In the genomic region with DNA sequence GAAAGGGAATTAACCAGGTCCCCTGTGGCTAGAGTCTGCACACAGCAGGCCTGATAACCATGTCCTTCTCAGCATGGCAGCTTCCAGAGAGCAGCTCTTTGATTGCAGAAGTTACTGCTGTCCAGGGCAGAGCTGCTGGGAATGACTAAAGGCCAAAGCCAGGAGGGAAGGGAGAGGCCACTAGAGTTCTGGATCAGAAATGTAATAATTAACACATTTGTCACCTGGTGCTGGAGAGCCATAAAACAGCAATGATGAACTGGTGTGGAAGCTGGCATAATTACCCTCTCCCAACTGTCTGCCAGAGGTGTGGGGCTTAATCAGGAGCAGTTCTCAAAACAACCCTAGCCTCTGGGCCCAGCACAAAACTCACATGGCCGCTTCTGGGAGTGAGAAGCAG, we compare ENCODE assay signal across 25 mouse cellular contexts.
DNase-seq lines count a peak whose midpoint lies in the region; ATAC-seq lines count a peak whose summit lies in the region.
"Had no signal": no experiment of that assay in that cellular context is flagged by ENCODE, and none has a peak within 500 bp of the region (broad histone marks: within the 10 kb centered on the region; RNA-seq: fewer than 3 reads in every experiment).

No protein-coding gene starts in this region.

- H3K27me3 ChIP-seq in hindbrain, embryonic 10.5 days (ENCODE audit: insufficient read depth, poor library complexity, severe bottlenecking) = no peaks in the 10 kb centered on the region
- no peaks in the 10 kb centered on the region for H3K27me3 ChIP-seq in hindbrain, embryonic 11.5 days (ENCODE audit: control insufficient read depth, insufficient read depth, low read length)
- no peaks in the 10 kb centered on the region for H3K27me3 ChIP-seq in kidney, embryonic 15.5 days
- no peaks in the 10 kb centered on the region for H3K27me3 ChIP-seq in kidney, embryonic 14.5 days (ENCODE audit: control insufficient read depth, insufficient read depth, low read length)
- H3K27me3 ChIP-seq in intestine, embryonic 15.5 days (replicated peaks) = no peaks in the 10 kb centered on the region
- no peaks in the 10 kb centered on the region for H3K27me3 ChIP-seq in limb, embryonic 11.5 days (ENCODE audit: control insufficient read depth, insufficient read depth, low read length)
- H3K27me3 ChIP-seq: embryonic facial prominence, embryonic 15.5 days; forebrain, embryonic 13.5 days; limb, embryonic 13.5 days; liver, embryonic 12.5 days; neural tube, embryonic 12.5 days had no signal

- no peak overlapping the region for H3K9ac ChIP-seq in hindbrain, embryonic 11.5 days (ENCODE audit: low read depth, low read length)
- H3K9ac ChIP-seq in kidney, embryonic 15.5 days = no peak overlapping the region
- H3K9ac ChIP-seq in kidney, embryonic 14.5 days (ENCODE audit: low read depth, low read length) = no peak overlapping the region
- H3K9ac ChIP-seq in intestine, embryonic 15.5 days = no peak overlapping the region
- no peak overlapping the region for H3K9ac ChIP-seq in limb, embryonic 11.5 days (ENCODE audit: low read length)
- H3K9ac ChIP-seq: embryonic facial prominence, embryonic 15.5 days; forebrain, embryonic 13.5 days; limb, embryonic 13.5 days; liver, embryonic 12.5 days; liver, postnatal 0 days; neural tube, embryonic 12.5 days had no signal

- H3K27ac ChIP-seq in hindbrain, embryonic 10.5 days = 0 out of 2 replicates have a peak overlapping the region, but pooled peaks have one; percentile 16
- H3K27ac ChIP-seq in hindbrain, embryonic 11.5 days (ENCODE audit: low read depth, low read length) = no peak overlapping the region
- no peak overlapping the region for H3K27ac ChIP-seq in kidney, embryonic 15.5 days
- no peak overlapping the region for H3K27ac ChIP-seq in kidney, embryonic 14.5 days (ENCODE audit: low read depth, low read length)
- H3K27ac ChIP-seq in intestine, embryonic 15.5 days = no peak overlapping the region
- H3K27ac ChIP-seq in limb, embryonic 11.5 days (replicated peaks; ENCODE audit: low read depth, low read length) = no peak overlapping the region
- H3K27ac ChIP-seq: embryonic facial prominence, embryonic 10.5 days; embryonic facial prominence, embryonic 15.5 days; forebrain, embryonic 13.5 days; hindbrain, postnatal 0 days; limb, embryonic 13.5 days; liver, embryonic 12.5 days; neural tube, embryonic 12.5 days had no signal

- no peak for ATAC-seq in hindbrain, embryonic 11.5 days (ENCODE audit: low FRiP score)
- 0 out of 2 replicates have a peak, but pooled peaks have one; percentile 29 for ATAC-seq in kidney, embryonic 15.5 days (replicated peaks; ENCODE audit: low FRiP score)
- ATAC-seq in kidney, embryonic 14.5 days (ENCODE audit: low FRiP score, low TSS enrichment) = no peak
- ATAC-seq in intestine, embryonic 15.5 days = 0 out of 2 replicates have a peak, but pooled peaks have one; percentile 47
- ATAC-seq in limb, embryonic 11.5 days (ENCODE audit: insufficient number of reproducible peaks, low FRiP score, low TSS enrichment, low read depth) = no peak
- ATAC-seq: forebrain, embryonic 13.5 days; hindbrain, postnatal 0 days; liver, embryonic 12.5 days; liver, postnatal 0 days; midbrain, embryonic 16.5 days had no signal

- no peak overlapping the region for H3K4me3 ChIP-seq in hindbrain, embryonic 10.5 days
- H3K4me3 ChIP-seq in hindbrain, embryonic 11.5 days (ENCODE audit: low read depth, low read length) = no peak overlapping the region
- no peak overlapping the region for H3K4me3 ChIP-seq in kidney, embryonic 15.5 days (replicated peaks)
- H3K4me3 ChIP-seq in kidney, embryonic 14.5 days (ENCODE audit: low read length) = no peak overlapping the region
- no peak overlapping the region for H3K4me3 ChIP-seq in intestine, embryonic 15.5 days (replicated peaks)
- no peak overlapping the region for H3K4me3 ChIP-seq in limb, embryonic 11.5 days (ENCODE audit: low read depth, low read length)
- H3K4me3 ChIP-seq: embryonic facial prominence, embryonic 10.5 days; embryonic facial prominence, embryonic 15.5 days; forebrain, embryonic 13.5 days; limb, embryonic 13.5 days; liver, embryonic 12.5 days; neural tube, embryonic 12.5 days had no signal

- DNase-seq in hindbrain, embryonic 10.5 days (ENCODE audit: low spot score) = no peak
- no peak for DNase-seq in hindbrain, embryonic 11.5 days (ENCODE audit: low spot score)
- DNase-seq in limb, embryonic 11.5 days (ENCODE audit: low spot score) = peak; percentile 33
- no peak for DNase-seq in gastrocnemius, postnatal 14 days
- DNase-seq: adrenal gland, postnatal 14 days; cerebellum, adult 11-12 months; cerebellum, postnatal 10 days; gastrocnemius, postnatal 25 days; heart, adult 18-20 months; heart, postnatal 4 days; liver, postnatal 0 days; lung, postnatal 36 days had no signal

- intact Hi-C loops in gastrocnemius, postnatal 14 days (cut with DNase I; ENCODE audit: low total_unique reads) = no loop called here

- no peak overlapping the region for H3K4me2 ChIP-seq in hindbrain, embryonic 11.5 days (replicated peaks; ENCODE audit: low read depth, low read length)
- H3K4me2 ChIP-seq in kidney, embryonic 15.5 days = no peak overlapping the region
- H3K4me2 ChIP-seq in kidney, embryonic 14.5 days (replicated peaks; ENCODE audit: low read depth, low read length) = no peak overlapping the region
- H3K4me2 ChIP-seq in intestine, embryonic 15.5 days (replicated peaks) = no peak overlapping the region
- H3K4me2 ChIP-seq in limb, embryonic 11.5 days (ENCODE audit: low read depth, severe bottlenecking) = no peak overlapping the region
- H3K4me2 ChIP-seq: embryonic facial prominence, embryonic 15.5 days; forebrain, embryonic 13.5 days; heart, embryonic 11.5 days; limb, embryonic 13.5 days; liver, embryonic 12.5 days; midbrain, embryonic 11.5 days; neural tube, embryonic 12.5 days had no signal

- 62% methylated on average over 1 of the region's 1 CpGs for WGBS in hindbrain, embryonic 10.5 days
- WGBS in hindbrain, embryonic 11.5 days = 55% methylated on average over 1 of the region's 1 CpGs
- WGBS in kidney, embryonic 15.5 days = 71% methylated on average over 1 of the region's 1 CpGs
- WGBS in kidney, embryonic 14.5 days = 48% methylated on average over 1 of the region's 1 CpGs
- WGBS in intestine, embryonic 15.5 days = 61% methylated on average over 1 of the region's 1 CpGs
- WGBS in limb, embryonic 11.5 days = 33% methylated on average over 1 of the region's 1 CpGs

- H3K36me3 ChIP-seq in hindbrain, embryonic 10.5 days = no peaks in the 10 kb centered on the region
- no peaks in the 10 kb centered on the region for H3K36me3 ChIP-seq in hindbrain, embryonic 11.5 days (ENCODE audit: control insufficient read depth, insufficient read depth, low read length)
- no peaks in the 10 kb centered on the region for H3K36me3 ChIP-seq in kidney, embryonic 15.5 days
- H3K36me3 ChIP-seq in kidney, embryonic 14.5 days (ENCODE audit: control insufficient read depth, insufficient read depth, low read length) = no peaks in the 10 kb centered on the region
- no peaks in the 10 kb centered on the region for H3K36me3 ChIP-seq in intestine, embryonic 15.5 days
- no peaks in the 10 kb centered on the region for H3K36me3 ChIP-seq in limb, embryonic 11.5 days (ENCODE audit: control insufficient read depth, insufficient read depth, low read length)
- H3K36me3 ChIP-seq: embryonic facial prominence, embryonic 10.5 days; embryonic facial prominence, embryonic 15.5 days; limb, embryonic 13.5 days; liver, embryonic 12.5 days; neural tube, embryonic 12.5 days had no signal

- no peaks in the 10 kb centered on the region for H3K9me3 ChIP-seq in hindbrain, embryonic 10.5 days
- no peaks in the 10 kb centered on the region for H3K9me3 ChIP-seq in hindbrain, embryonic 11.5 days (ENCODE audit: control insufficient read depth, low read length)
- H3K9me3 ChIP-seq in kidney, embryonic 15.5 days (replicated peaks) = no peaks in the 10 kb centered on the region
- no peaks in the 10 kb centered on the region for H3K9me3 ChIP-seq in kidney, embryonic 14.5 days (ENCODE audit: control insufficient read depth, low read length)
- H3K9me3 ChIP-seq in intestine, embryonic 15.5 days = no peaks in the 10 kb centered on the region
- no peaks in the 10 kb centered on the region for H3K9me3 ChIP-seq in limb, embryonic 11.5 days (ENCODE audit: control insufficient read depth, low read length)
- H3K9me3 ChIP-seq: embryonic facial prominence, embryonic 10.5 days; embryonic facial prominence, embryonic 15.5 days; forebrain, embryonic 13.5 days; limb, embryonic 13.5 days; liver, embryonic 12.5 days; neural tube, embryonic 12.5 days had no signal

- peaks cover 5% of the 10 kb centered on the region; the same call in 1 of the 2 replicates for H3K4me1 ChIP-seq in hindbrain, embryonic 10.5 days (replicated peaks)
- no peaks in the 10 kb centered on the region for H3K4me1 ChIP-seq in hindbrain, embryonic 11.5 days (replicated peaks; ENCODE audit: control insufficient read depth, insufficient read depth, low read length)
- H3K4me1 ChIP-seq in kidney, embryonic 15.5 days = no peaks in the 10 kb centered on the region
- 0 out of 2 replicates have a peak, but pooled peaks cover 4% of the 10 kb centered on the region for H3K4me1 ChIP-seq in kidney, embryonic 14.5 days (ENCODE audit: control insufficient read depth, insufficient read depth, low read length)
- H3K4me1 ChIP-seq in intestine, embryonic 15.5 days (replicated peaks) = 0 out of 2 replicates have a peak, but pooled peaks cover 3% of the 10 kb centered on the region
- peaks cover 10% of the 10 kb centered on the region for H3K4me1 ChIP-seq in limb, embryonic 11.5 days (ENCODE audit: control insufficient read depth, insufficient read depth, low read length)
- H3K4me1 ChIP-seq: liver, embryonic 12.5 days had no signal

Comparison
In these comparisons a context has a peak if more than half of its experiments do, and no peak if none do; other contexts are left out.
1. ATAC-seq: peak in kidney, embryonic 15.5 days (single experiment) and intestine, embryonic 15.5 days (single experiment); none in hindbrain, embryonic 11.5 days (single experiment), kidney, embryonic 14.5 days (single experiment) and limb, embryonic 11.5 days (single experiment).